Mouse (Mus musculus): Measurements from ENCODE around the gene Ogn.

The Ogn gene

DNA sequence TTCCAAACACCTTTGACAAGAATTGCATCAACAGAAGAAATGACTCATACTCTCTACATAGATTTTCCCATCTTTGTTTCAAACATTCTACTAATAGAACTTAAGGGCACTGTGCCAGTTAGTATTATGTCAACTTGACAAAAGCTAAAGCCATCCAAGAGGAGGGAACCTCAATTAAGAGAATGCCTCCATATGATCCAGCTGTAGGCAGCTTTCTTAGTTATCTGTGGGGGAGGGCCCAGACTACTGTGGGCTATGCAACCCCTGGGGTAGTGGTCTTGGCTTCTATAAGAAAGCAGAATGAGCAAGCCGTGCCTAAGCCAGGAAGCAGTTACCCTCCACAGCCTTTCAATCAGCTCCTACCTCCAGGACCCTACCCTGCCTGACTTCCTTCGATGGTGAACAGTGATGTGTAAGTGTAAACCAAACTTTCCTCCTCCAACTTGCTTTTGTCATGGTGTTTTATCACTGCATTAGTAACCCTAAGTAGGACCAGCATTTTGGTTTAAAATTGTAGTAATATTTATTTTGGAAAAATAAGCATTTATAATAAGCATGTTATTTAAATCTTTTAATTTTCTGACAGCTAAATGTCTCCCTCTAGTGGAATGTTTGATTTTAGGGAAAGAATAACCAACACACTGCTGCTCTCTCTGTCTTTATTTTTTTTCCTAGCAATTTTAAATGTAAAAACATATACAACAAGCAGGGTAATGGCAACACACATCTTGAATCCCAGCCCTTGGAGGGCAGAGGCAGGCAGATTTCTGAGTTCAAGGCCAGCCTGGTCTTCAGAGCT is 37.1 kb downstream of the Ogn start:
- no peak for DNase-seq

DNA sequence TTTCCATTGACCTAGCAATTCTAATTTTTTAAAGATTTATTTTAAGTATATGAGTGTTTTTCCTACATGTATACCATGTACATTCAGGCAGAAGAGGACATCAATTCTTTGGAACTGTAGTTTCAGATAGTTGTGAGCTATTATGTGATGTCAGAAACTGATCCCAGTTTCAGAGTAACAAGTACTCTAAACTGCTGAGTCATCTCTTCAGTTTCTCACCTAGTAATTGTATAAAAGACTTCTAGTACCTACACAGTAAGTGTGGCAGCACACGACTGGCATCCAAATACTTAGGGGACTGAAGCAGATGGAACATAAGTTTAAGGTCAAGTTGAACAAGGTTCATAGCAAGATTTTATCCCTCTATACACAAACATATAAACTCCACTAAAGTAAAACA is 38.2 kb downstream of the Ogn start:
- DNase-seq, result no peak

DNA sequence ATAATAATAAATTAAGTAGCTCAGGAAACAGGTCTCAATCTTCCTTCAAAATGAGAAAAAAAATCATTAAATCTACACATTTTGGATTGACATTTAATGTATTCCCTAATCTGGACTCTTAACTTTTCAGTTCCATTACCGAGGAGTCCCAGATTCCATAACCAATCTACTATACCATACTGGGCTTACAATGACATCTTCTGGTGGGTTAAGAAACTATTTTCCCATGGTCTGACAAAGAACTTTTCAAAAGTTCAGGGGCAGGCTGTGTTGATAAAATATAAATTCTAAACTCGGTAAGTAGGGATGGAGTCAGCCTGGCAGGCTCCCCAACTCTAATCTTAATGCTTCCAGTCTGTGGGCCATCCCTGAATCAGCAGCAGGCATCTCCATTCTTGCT is 43.3 kb downstream of the Ogn start:
- DNase-seq, result no peak

DNA sequence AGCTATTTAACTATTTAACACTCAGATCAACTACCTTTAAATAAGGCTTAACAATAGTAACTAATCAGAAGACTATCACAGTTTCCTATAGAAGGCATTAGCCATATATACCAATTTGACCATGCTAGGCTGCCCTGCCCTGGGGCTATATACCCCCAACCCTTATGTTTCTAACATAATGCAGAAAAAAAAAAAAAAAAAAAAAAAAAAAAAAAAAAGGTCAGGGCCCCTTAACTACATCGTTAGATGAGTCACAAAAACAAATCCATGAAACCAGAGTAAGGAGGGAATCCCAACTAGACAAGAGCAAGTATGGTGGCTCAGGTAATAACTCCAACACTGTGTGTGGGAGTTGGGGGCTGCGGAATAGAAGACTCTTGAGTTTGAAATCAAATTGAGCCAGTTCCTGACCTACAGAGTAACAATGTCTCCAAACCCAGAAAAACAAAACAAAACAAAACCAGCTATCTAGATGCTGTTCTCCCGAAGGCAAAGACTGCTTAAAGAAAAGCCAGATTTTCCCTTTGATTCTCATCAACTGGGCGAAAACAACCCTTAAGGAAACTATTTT is 44.0 kb downstream of the Ogn start:
- no peak for DNase-seq

DNA sequence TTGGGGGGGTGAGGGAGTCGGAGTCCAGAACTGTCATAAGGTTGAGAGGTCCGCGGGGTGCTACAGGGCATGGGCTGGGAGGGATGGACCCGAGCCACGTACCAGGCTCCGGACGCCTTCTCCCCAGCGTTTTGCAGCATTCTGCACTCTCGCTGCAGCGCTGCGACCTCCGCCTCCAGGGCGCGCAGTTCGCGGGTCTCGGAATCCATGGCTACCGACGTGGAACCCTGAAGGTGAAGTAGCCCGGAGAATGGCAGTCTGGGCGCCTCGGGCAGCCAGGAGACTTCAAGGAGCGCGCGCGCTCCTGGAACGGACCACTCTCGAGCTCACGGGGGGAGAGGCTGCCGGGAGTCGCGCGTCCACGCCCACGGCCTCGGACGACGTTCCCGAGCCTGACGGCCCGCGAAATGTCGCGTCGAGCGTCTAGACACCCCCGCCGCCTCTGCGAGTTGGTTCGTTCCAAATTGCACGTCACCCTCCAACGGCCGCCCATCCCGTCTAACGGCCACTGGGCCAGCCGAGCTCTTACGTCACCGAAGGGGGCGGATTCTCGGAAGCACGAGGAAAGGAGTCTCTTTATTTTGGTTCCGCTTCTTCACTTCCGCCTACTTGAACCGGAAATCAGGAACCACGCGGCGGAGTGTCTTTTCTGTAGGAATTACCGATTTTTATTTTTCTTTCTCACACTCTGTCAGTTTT is 44.8 kb downstream of the Ogn start, which contains the start of the genes Cenpp and Nol8:
Cenpp (minus strand) TSS at position 305 of the 699 bp plus-strand sequence.
Nol8 (plus strand) TSS at position 598 of the 699 bp plus-strand sequence.
- DNase-seq, result peak; percentile 98

DNA sequence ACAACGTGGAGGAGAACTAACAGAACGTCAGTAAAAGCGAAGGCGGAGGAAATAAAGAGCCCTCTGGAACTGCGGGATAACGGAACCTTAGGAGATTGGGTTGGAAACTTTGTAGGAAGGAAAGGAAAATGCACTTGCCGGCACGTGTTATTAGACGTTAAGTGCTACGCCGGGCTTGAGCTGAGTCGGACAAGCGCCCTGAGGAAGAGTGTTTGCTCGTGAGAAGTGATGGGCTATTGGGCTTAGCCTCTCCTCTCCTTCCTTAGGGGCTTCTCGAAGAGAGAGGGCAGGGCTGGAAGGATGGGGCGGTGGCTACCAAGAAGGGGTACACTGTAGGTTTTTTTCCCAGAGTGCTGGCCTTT is 45.3 kb downstream of the Ogn start:
- DNase-seq, result no peak
